Mouse (Mus musculus): ENCODE data around the gene 2010003K11Rik. TPM values are rescaled to one million over a fixed set of nuclear protein-coding genes. Genes with fewer than 3 reads are reported as not detected.

2010003K11Rik gene
- polyA plus RNA-seq, 1 experiment from 2014 or later: not detected

Other genes with a start within 250 kb of the 2010003K11Rik start
- 8.8 and 12.8 TPM in 2 replicates for gene Ssh3, start 229.4 kb downstream of the 2010003K11Rik start, polyA plus RNA-seq (2014; fragmentation: Nextera tagmentation; extraction: Ambion mirVana)
- 34.5 and 39.3 TPM in 2 replicates for gene Ankrd13d, start 215.4 kb downstream of the 2010003K11Rik start, polyA plus RNA-seq (2014; fragmentation: Nextera tagmentation; extraction: Ambion mirVana)
- gene Grk2, start 192.4 kb downstream of the 2010003K11Rik start, polyA plus RNA-seq (2014; fragmentation: Nextera tagmentation; extraction: Ambion mirVana): 29.0 and 30.0 TPM in 2 replicates
- 29.2 and 43.9 TPM in 2 replicates for gene Kdm2a, start 100.3 kb downstream of the 2010003K11Rik start, polyA plus RNA-seq (2014; fragmentation: Nextera tagmentation; extraction: Ambion mirVana)
- 2.6 and 4.8 TPM in 2 replicates for gene Rhod, start 59.2 kb downstream of the 2010003K11Rik start, polyA plus RNA-seq (2014; fragmentation: Nextera tagmentation; extraction: Ambion mirVana)
- 1.6 and 1.9 TPM in 2 replicates for gene Syt12, start 21.1 kb downstream of the 2010003K11Rik start, polyA plus RNA-seq (2014; fragmentation: Nextera tagmentation; extraction: Ambion mirVana)
- 18.0 and 20.5 TPM in 2 replicates for gene Pcx, start 11.9 kb upstream of the 2010003K11Rik start, polyA plus RNA-seq (2014; fragmentation: Nextera tagmentation; extraction: Ambion mirVana)
- 14.1 and 18.8 TPM in 2 replicates for gene Lrfn4, start 117.1 kb upstream of the 2010003K11Rik start, polyA plus RNA-seq (2014; fragmentation: Nextera tagmentation; extraction: Ambion mirVana)
- gene Rce1, start 127.1 kb upstream of the 2010003K11Rik start, polyA plus RNA-seq (2014; fragmentation: Nextera tagmentation; extraction: Ambion mirVana): 48.5 and 52.1 TPM in 2 replicates
- 6.2 and 7.6 TPM in 2 replicates for gene Gm960, start 200.1 kb upstream of the 2010003K11Rik start, polyA plus RNA-seq (2014; fragmentation: Nextera tagmentation; extraction: Ambion mirVana)
- 37.6 and 43.0 TPM in 2 replicates for gene Sptbn2, start 212.6 kb upstream of the 2010003K11Rik start, polyA plus RNA-seq (2014; fragmentation: Nextera tagmentation; extraction: Ambion mirVana)